Mouse (Mus musculus) bone marrow macrophage, adult 2 months (primary cell): Measurements from ENCODE around the gene Sh3rf1.

Source experiments
- CTCF ChIP-seq: IDR thresholded peaks from 2 replicates; pipeline ENCODE4 v1.5.1; 2012; ENCODE audit warnings: low read depth, mild to moderate bottlenecking, low read length, moderate library complexity
- POLR2A ChIP-seq: IDR thresholded peaks from 2 replicates; pipeline ENCODE4 v1.6.1; 2012; ENCODE audit warnings: mild to moderate bottlenecking, low read depth, low read length, borderline replicate concordance

DNA sequence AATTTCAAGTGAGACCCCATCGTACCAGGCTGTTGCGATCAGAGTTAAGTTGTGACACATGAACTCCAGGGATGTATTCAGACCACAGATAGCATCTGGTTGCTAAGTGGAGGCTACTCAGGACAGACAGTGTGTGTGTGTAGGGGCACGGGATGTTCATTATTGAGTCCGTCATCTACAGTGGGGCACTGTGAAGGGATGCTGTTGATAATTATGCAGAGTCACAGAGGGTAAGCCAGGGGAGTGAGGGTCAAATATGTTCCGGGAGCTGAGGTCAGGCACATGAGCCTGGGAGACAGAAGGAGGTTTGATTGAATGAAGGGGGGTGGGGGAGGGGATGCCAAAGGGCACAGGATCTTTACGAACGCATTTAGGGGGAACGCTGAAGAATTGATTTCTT is 17.6 kb downstream of the Sh3rf1 start:
- TF ChIP-seq POLR2A: no peak
- TF ChIP-seq CTCF: no peak
